Mouse (Mus musculus): ENCODE data around the gene Atxn7l1.

Gene Atxn7l1

GRCm38 (mm10) chr12:33388842-33389241, 241.3 kb downstream of the Atxn7l1 start:
- DNase-seq: peak; percentile 65 to 75

DNA sequence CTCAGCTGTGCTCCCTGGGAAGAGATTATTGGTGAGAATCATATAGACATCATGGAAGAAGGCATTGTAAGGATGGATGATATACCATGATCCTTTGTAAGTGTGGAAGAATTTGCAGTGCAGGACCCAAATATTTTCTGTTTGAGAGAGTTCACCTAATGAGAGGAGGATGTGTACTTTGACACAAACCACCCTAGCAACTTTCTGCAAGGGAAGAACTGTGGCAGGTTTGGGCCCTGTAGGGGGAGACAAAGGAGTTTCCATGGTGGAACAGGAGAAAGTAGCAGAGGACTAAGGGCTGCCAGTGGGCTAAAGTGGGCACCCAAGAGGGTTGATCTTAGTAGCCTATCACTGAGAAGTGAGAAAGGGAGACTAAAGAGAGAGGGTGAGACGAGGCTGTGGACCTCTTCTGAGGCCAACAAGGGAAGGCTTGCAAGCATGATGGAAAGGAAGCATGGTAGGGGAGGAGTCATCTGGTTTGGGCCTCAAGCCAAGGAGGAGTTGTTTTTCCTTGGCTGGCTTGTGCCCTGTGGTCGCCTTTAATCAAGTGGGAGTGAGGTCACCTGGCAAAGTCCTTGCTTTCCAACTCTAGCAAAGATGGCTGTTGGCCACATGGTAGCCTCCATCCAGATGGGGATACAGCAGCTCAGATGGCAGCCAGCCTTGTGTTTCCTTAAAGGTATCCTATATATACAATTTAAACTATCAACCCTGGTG, 243.5 kb downstream of the Atxn7l1 start:
- DNase-seq: no peak

DNA sequence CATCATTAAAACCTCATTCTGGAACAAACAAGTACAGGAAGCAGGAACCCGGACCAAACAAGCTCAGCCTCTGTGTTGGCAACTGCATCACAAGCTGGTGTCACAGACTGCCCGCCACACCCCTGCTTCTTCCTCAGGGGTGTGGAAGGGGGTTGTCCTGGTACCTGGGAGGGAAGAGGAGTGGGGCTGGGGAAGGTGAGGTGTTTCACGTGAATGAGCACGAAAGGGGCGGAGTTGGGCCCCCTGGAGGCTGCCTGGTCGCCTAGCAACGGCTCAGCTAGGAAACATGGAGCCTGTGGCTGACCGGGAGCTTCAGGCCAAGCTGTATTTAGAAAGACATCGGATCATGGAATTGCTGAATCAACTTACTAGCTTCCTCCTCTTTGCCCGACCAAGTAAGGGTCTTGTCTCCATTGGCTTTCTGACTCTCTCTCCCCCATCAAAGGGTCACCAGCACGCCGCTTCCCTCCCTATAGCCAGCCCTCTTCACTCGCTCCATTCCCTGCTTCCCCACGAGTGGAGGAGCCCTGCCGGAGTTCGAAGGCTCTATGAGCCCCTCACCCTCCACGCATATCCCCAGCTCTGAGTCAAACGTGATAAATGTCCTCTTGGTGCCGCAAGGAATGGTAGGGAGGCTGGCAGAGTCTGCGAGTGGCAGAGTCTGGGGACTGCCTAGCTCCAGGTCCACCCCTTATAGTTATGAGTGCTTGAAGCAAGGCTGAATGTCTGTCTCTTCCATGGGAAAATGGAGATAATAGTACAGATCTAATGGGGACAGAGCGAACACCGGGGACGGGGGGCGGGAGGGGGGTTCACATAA, 247.5 kb downstream of the Atxn7l1 start, which contains the start of gene Efcab10:
Efcab10 (plus strand) TSS at position 51 of the 820 bp plus-strand sequence.
- DNase-seq: peak in 1 of 2 experiments; percentile 19

- DNase-seq: no peak
Measured at GRCm38 (mm10) chr12:33403265-33403693, 255.8 kb downstream of the Atxn7l1 start.

- DNase-seq: no peak
Measured at GRCm38 (mm10) chr12:33404996-33405395, 257.5 kb downstream of the Atxn7l1 start.

DNA sequence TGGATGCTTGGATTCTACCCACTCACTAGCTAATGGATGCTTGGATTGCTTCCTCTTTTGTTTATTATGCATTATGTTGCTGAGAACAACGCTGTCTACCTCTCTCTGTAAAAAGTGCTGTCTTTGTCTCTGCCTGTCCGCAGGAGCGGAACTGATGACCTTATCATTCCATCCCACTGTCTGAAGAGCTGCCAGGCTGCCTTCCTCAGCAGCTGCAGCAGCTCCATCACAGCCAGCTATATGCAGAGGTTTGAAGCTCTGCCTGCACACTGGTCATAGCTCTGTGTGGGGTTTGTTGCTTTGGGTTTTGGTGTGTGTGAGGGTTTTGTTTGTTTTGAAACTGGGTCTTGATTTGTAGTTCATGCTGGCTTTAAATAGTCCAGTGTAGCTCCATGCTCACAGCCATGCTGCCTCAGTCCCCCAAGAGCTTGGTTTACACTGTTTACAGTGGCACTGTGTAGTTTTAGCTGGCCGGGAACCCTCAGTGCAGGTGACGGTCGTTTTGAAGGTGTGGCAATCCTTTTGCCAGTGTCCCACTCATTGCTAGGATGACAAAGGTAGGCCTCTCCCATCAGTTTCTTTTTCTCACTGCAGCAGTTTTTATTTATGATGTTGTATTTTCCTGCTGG, 258.0 kb downstream of the Atxn7l1 start:
- DNase-seq: no peak

- no peak for DNase-seq
Measured at GRCm38 (mm10) chr12:33411580-33412151, 264.2 kb downstream of the Atxn7l1 start.

Measured in cerebellum, postnatal 36 days (tissue).